Mouse (Mus musculus) cerebellum, postnatal 14 days (tissue): ENCODE measurements around the gene Sptan1.

Experiments used
- DNase-seq, 2 experiments: peaks; one replicate each; pipeline ENCODE4 v3.0.0; 2021; ENCODE audit warnings: mixed read lengths in 2 of 2

Gene Sptan1

DNA sequence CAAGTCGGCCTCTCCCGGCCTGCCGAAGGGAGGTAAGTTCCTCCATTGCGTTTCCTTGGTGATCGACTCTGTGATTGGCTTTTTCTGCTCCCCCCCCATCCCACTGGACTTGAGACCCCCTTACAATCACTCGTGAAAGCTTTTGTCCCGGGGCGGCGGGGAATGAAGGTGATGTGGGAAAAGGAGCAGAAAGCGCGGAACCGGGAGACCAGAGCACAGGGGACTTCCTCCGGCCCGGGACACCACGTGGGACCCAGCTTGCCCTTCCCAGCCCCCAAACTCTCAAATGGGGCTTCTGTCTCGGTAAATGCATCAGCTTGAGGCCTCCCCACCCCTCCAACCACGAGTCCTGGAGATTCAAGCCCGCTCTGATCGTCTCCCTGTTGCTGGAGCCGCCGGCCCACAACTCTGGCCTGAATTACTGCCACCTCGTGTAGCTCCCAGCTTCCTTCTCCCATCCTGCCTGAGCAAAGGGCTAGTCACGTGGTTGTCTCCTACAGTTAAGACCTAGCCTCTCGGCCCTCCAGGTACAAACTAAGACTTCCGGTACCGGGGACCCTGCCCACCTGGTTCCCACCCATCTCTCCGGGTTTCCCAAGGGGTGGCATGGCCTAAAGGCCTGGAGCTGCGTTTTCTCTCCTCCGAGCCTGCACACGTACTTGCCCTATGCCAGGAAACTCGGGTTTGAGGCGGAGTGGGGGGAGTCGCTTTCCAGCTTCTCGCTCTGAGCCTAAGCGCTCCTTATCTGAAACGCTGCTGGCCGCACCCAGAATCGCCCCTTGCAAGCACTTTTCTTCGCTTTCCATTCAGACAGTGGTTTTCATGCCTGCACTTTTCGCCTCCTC is 97.1 kb downstream of the Sptan1 start:
- DNase-seq: peak; percentile 48 to 50

- DNase-seq: no peak
Observed at GRCm38 (mm10) chr2:30063235-30063634, 97.9 kb downstream of the Sptan1 start.

- DNase-seq: no peak
Observed at GRCm38 (mm10) chr2:30063791-30064190, 98.4 kb downstream of the Sptan1 start.

DNA sequence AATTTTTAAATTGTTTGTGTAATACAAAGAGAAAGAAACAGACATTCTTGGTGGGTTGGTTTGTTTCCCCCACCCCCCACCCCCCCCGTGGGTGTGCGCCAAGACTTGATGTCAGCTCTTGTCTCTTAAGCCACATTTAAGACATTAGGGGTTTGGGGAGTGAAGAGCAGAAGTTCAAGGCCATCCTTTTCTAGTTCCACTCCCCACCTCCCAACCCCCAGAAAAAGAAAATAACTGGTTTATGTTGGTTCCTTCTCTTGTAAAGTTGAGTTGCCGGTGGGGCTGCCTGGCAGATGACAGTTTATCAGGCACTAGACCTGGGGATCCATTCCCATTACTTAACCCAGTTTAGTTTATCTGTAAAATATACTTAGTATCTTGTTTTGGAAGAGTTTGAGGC is 98.9 kb downstream of the Sptan1 start:
- no peak for DNase-seq

- DNase-seq: peak; percentile 94 to 96
Observed at GRCm38 (mm10) chr2:30066046-30066901, 100.9 kb downstream of the Sptan1 start.

GRCm38 (mm10) chr2:30067031-30067888 is 101.9 kb downstream of the Sptan1 start:
- DNase-seq: peak; percentile 66

- no peak for DNase-seq
Observed at GRCm38 (mm10) chr2:30067962-30068361, 102.6 kb downstream of the Sptan1 start.

DNA sequence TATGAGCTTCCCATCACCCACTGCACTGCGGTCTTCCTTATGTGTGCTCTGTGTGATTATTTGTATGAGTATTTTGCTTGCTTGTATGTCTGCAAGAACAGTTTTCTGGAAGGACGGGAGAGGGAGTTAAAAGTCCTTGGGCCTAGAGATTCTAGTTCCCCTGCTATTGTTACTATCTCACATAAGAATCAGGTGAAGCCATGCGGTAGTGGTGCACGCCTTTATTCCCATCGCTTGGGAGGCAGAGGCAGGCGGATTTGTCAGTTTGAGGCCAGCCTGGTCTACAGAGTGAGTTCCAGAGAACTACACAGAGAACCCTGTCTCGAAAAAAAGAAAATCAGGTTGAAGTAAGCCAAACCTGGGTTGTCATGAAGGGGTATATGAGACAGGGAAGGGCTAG is 107.5 kb downstream of the Sptan1 start:
- no peak for DNase-seq

GRCm38 (mm10) chr2:30073285-30073684 is 107.9 kb downstream of the Sptan1 start:
- no peak for DNase-seq

DNA sequence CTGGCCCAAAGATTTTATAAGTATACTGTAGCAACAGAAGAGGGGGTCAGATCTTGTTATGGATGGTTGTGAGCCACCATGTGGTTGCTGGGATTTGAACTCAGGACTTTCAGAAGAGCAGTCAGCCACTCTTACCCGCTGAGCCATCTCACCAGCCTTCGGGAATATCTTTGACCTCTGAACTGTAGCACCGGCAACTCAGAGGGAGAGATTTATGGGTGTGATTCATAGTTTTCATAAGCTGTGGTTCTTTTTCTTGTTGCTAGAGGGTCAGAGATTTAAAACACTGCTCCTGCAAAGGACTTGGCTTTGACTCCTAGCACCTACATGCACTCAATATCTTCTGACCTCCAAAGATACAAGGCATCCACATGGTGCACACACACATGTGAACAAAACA is 110.3 kb downstream of the Sptan1 start:
- no peak for DNase-seq

DNA sequence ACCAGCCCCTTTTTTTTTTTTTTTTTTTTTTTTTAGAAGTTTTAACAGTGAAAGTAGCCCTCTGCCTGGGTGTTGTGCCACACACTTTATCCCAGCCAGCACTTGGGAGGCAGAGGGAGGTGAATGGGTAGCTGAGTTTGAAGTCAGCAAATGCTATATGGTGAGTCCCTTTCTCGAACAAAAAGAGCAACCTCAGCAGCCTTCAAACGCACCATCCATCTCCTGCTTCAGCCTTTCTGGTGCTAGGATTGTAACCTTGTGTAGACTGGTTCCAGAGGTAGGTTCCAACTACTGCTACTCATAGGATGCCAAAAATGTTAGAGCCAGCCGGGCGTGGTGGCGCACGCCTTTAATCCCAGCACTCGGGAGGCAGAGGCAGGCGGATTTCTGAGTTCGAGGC is 111.1 kb downstream of the Sptan1 start:
- no peak for DNase-seq

GRCm38 (mm10) chr2:30076959-30077358 is 111.6 kb downstream of the Sptan1 start:
- no peak for DNase-seq

GRCm38 (mm10) chr2:30077502-30078348 is 112.4 kb downstream of the Sptan1 start, which contains the start of gene Pkn3:
TSS of gene Pkn3 (plus strand) at chr2:30077684.
- peak; percentile 88 to 89 for DNase-seq

DNA sequence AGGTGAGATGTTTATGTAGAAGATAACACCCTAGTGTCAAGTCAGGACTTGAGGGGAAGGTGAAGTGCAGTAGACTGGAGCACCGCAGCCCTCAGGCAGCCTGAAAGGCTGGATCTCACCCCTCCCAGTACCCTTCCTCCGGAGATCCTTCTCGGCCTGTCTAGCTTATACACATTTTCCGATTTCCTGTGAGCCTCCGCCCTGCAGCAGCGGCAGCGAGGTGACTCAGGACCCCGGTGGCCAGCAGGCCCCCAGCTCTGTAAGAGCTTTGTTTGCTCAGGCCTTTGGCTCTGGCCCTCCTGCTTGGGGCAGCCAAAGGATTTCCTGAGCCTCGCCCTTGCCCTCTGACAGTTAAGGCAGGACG is 113.0 kb downstream of the Sptan1 start:
- DNase-seq: no peak

- DNase-seq: no peak
Observed at GRCm38 (mm10) chr2:30078760-30079159, 113.4 kb downstream of the Sptan1 start.

- no peak for DNase-seq
Observed at GRCm38 (mm10) chr2:30080181-30080800, 114.9 kb downstream of the Sptan1 start.
